Mouse (Mus musculus): ENCODE results near the gene Per2. TPM values are rescaled to one million over a fixed set of nuclear protein-coding genes. Genes with fewer than 3 reads are reported as not detected.

Per2 gene
- polyA plus RNA-seq, 1 experiment from 2014 or later, result 6.8 TPM

GRCm38 (mm10) chr1:91466186-91466585, 7.1 kb upstream of the Per2 start:
- H3K27me3 ChIP-seq (replicated peaks; ENCODE audit: control insufficient read depth, insufficient read depth, low read length), result no peaks in the 10 kb centered on the region
- no peak overlapping the region for H3K4me3 ChIP-seq (ENCODE audit: low read depth, low read length)
- no peaks in the 10 kb centered on the region for H3K36me3 ChIP-seq (ENCODE audit: control insufficient read depth, insufficient read depth, low read length)
- no peaks in the 10 kb centered on the region for H3K9me3 ChIP-seq (ENCODE audit: control insufficient read depth, low read length)
- H3K9ac ChIP-seq (ENCODE audit: low read depth, low read length), result no peak overlapping the region
- ATAC-seq (replicated peaks; ENCODE audit: low FRiP score), result no peak
- DNase-seq (ENCODE audit: low spot score), result no peak
- 87% methylated on average over 6 of the region's 6 CpGs for WGBS
- H3K4me2 ChIP-seq, result no peak overlapping the region
- H3K27ac ChIP-seq (ENCODE audit: low read depth, low read length), result no peak overlapping the region
- peaks cover 8% of the 10 kb centered on the region; the same call in 1 of the 2 replicates for H3K4me1 ChIP-seq (replicated peaks; ENCODE audit: control insufficient read depth, insufficient read depth, low read length)

- peak; percentile 45; the same call in 1 of the 2 replicates for ATAC-seq (replicated peaks; ENCODE audit: low FRiP score)
- DNase-seq (ENCODE audit: low spot score), result no peak
- Histone ChIP-seq H3K27ac (ENCODE audit: low read depth, low read length) (peak overlapping the region; percentile 73), H3K9me3 (ENCODE audit: control insufficient read depth, low read length) (no peaks in the 10 kb centered on the region), H3K4me1 (replicated peaks; ENCODE audit: control insufficient read depth, insufficient read depth, low read length) (peaks cover 13% of the 10 kb centered on the region; the same call in 1 of the 2 replicates), H3K9ac (ENCODE audit: low read depth, low read length) (no peak overlapping the region), H3K4me3 (ENCODE audit: low read depth, low read length) (no peak overlapping the region), H3K4me2 (peak overlapping the region; percentile 12; the same call in 1 of the 2 replicates), H3K36me3 (ENCODE audit: control insufficient read depth, insufficient read depth, low read length) (no peaks in the 10 kb centered on the region), H3K27me3 (replicated peaks; ENCODE audit: control insufficient read depth, insufficient read depth, low read length) (no peaks in the 10 kb centered on the region)
- 15% methylated on average over 1 of the region's 1 CpGs for WGBS
These were observed 6.1 kb upstream of the Per2 start for GRCm38 (mm10) chr1:91465244-91465643.

- peaks cover 20% of the 10 kb centered on the region for H3K4me1 ChIP-seq (replicated peaks; ENCODE audit: control insufficient read depth, insufficient read depth, low read length)
- no peak for ATAC-seq (replicated peaks; ENCODE audit: low FRiP score)
- H3K27ac ChIP-seq (ENCODE audit: low read depth, low read length), result no peak overlapping the region
- H3K27me3 ChIP-seq (replicated peaks; ENCODE audit: control insufficient read depth, insufficient read depth, low read length), result no peaks in the 10 kb centered on the region
- no peaks in the 10 kb centered on the region for H3K9me3 ChIP-seq (ENCODE audit: control insufficient read depth, low read length)
- 71% methylated on average over 5 of the region's 5 CpGs for WGBS
- H3K4me3 ChIP-seq (ENCODE audit: low read depth, low read length), result no peak overlapping the region
- no peak overlapping the region for H3K9ac ChIP-seq (ENCODE audit: low read depth, low read length)
- no peak for DNase-seq (ENCODE audit: low spot score)
- no peaks in the 10 kb centered on the region for H3K36me3 ChIP-seq (ENCODE audit: control insufficient read depth, insufficient read depth, low read length)
- H3K4me2 ChIP-seq, result no peak overlapping the region
These were observed 5.3 kb upstream of the Per2 start for GRCm38 (mm10) chr1:91464436-91464835.

GRCm38 (mm10) chr1:91463336-91463995, 4.3 kb upstream of the Per2 start:
- WGBS, result 84% methylated on average over 13 of the region's 13 CpGs
- Histone ChIP-seq H3K9me3 (ENCODE audit: control insufficient read depth, low read length) (no peaks in the 10 kb centered on the region), H3K9ac (ENCODE audit: low read depth, low read length) (no peak overlapping the region), H3K27ac (ENCODE audit: low read depth, low read length) (no peak overlapping the region), H3K4me3 (ENCODE audit: low read depth, low read length) (no peak overlapping the region), H3K4me1 (replicated peaks; ENCODE audit: control insufficient read depth, insufficient read depth, low read length) (peaks cover 24% of the 10 kb centered on the region), H3K27me3 (replicated peaks; ENCODE audit: control insufficient read depth, insufficient read depth, low read length) (no peaks in the 10 kb centered on the region), H3K4me2 (no peak overlapping the region), H3K36me3 (ENCODE audit: control insufficient read depth, insufficient read depth, low read length) (no peaks in the 10 kb centered on the region)
- ATAC-seq (replicated peaks; ENCODE audit: low FRiP score) (no peak), DNase-seq (ENCODE audit: low spot score) (no peak)

- H3K9ac ChIP-seq (ENCODE audit: low read depth, low read length), result no peak overlapping the region
These were observed 1.4 kb upstream of the Per2 start for GRCm38 (mm10) chr1:91460564-91460963.

GRCm38 (mm10) chr1:91460069-91460468, 945 bp upstream of the Per2 start:
- peak overlapping the region; percentile 78 for H3K4me3 ChIP-seq (ENCODE audit: low read depth, low read length)
- H3K4me1 ChIP-seq (replicated peaks; ENCODE audit: control insufficient read depth, insufficient read depth, low read length), result peaks cover 45% of the 10 kb centered on the region
- H3K36me3 ChIP-seq (ENCODE audit: control insufficient read depth, insufficient read depth, low read length), result no peaks in the 10 kb centered on the region
- no peaks in the 10 kb centered on the region for H3K9me3 ChIP-seq (ENCODE audit: control insufficient read depth, low read length)
- WGBS, result 38% methylated on average over 7 of the region's 7 CpGs
- ATAC-seq (replicated peaks; ENCODE audit: low FRiP score) (no peak), DNase-seq (ENCODE audit: low spot score) (no peak)
- H3K27ac ChIP-seq (ENCODE audit: low read depth, low read length), result peak overlapping the region; percentile 58; the same call in 1 of the 2 replicates
- H3K9ac ChIP-seq (ENCODE audit: low read depth, low read length), result peak overlapping the region; percentile 68; the same call in 1 of the 2 replicates
- peak overlapping the region; percentile 98 for H3K4me2 ChIP-seq
- no peaks in the 10 kb centered on the region for H3K27me3 ChIP-seq (replicated peaks; ENCODE audit: control insufficient read depth, insufficient read depth, low read length)

More at GRCm38 (mm10) chr1:91460564-91460963, 1.4 kb upstream of the Per2 start:
- Histone ChIP-seq H3K4me3 (ENCODE audit: low read depth, low read length) (no peak overlapping the region), H3K4me2 (peak overlapping the region; percentile 98; the same call in 1 of the 2 replicates), H3K9me3 (ENCODE audit: control insufficient read depth, low read length) (no peaks in the 10 kb centered on the region), H3K36me3 (ENCODE audit: control insufficient read depth, insufficient read depth, low read length) (no peaks in the 10 kb centered on the region), H3K27me3 (replicated peaks; ENCODE audit: control insufficient read depth, insufficient read depth, low read length) (no peaks in the 10 kb centered on the region), H3K27ac (ENCODE audit: low read depth, low read length) (no peak overlapping the region), H3K4me1 (replicated peaks; ENCODE audit: control insufficient read depth, insufficient read depth, low read length) (peaks cover 44% of the 10 kb centered on the region)
- ATAC-seq (replicated peaks; ENCODE audit: low FRiP score) (no peak), DNase-seq (ENCODE audit: low spot score) (no peak)
- 45% methylated on average over 4 of the region's 4 CpGs for WGBS

- 30% methylated on average over 8 of the region's 8 CpGs for WGBS
- no peaks in the 10 kb centered on the region for H3K27me3 ChIP-seq (replicated peaks; ENCODE audit: control insufficient read depth, insufficient read depth, low read length)
- no peak for ATAC-seq (replicated peaks; ENCODE audit: low FRiP score)
- H3K4me1 ChIP-seq (replicated peaks; ENCODE audit: control insufficient read depth, insufficient read depth, low read length), result peaks cover 53% of the 10 kb centered on the region
- peak overlapping the region; percentile 78 for H3K4me3 ChIP-seq (ENCODE audit: low read depth, low read length)
- H3K9ac ChIP-seq (ENCODE audit: low read depth, low read length), result peak overlapping the region; percentile 76
- peak overlapping the region; percentile 62 for H3K27ac ChIP-seq (ENCODE audit: low read depth, low read length)
- no peaks in the 10 kb centered on the region for H3K36me3 ChIP-seq (ENCODE audit: control insufficient read depth, insufficient read depth, low read length)
- peak; percentile 44 for DNase-seq (ENCODE audit: low spot score)
- H3K4me2 ChIP-seq, result peak overlapping the region; percentile 98
- H3K9me3 ChIP-seq (ENCODE audit: control insufficient read depth, low read length), result no peaks in the 10 kb centered on the region
These were observed 782 bp downstream of the Per2 start for GRCm38 (mm10) chr1:91458223-91458861.

- 59% methylated on average over 5 of the region's 5 CpGs for WGBS
- 0 out of 2 replicates have a peak overlapping the region, but pooled peaks have one; percentile 25 for H3K27ac ChIP-seq (ENCODE audit: low read depth, low read length)
These were observed 1.4 kb downstream of the Per2 start for GRCm38 (mm10) chr1:91457698-91458097.

More at GRCm38 (mm10) chr1:91457698-91458097, 1.4 kb downstream of the Per2 start:
- Histone ChIP-seq H3K9ac (ENCODE audit: low read depth, low read length) (no peak overlapping the region), H3K27me3 (replicated peaks; ENCODE audit: control insufficient read depth, insufficient read depth, low read length) (no peaks in the 10 kb centered on the region), H3K4me3 (ENCODE audit: low read depth, low read length) (peak overlapping the region; percentile 78; the same call in 1 of the 2 replicates), H3K4me2 (peak overlapping the region; percentile 98), H3K9me3 (ENCODE audit: control insufficient read depth, low read length) (no peaks in the 10 kb centered on the region), H3K4me1 (replicated peaks; ENCODE audit: control insufficient read depth, insufficient read depth, low read length) (peaks cover 53% of the 10 kb centered on the region), H3K36me3 (ENCODE audit: control insufficient read depth, insufficient read depth, low read length) (no peaks in the 10 kb centered on the region)
- ATAC-seq (replicated peaks; ENCODE audit: low FRiP score), result no peak
- no peak for DNase-seq (ENCODE audit: low spot score)
